Mouse (Mus musculus): Measurements from ENCODE around the gene Rbm38. TPM values are rescaled to one million over a fixed set of nuclear protein-coding genes. Genes with fewer than 3 reads are reported as not detected.

The Rbm38 gene
- polyA plus RNA-seq, 1 experiment from 2014 or later = 61.4 TPM

GRCm38 (mm10) chr2:173072948-173073347, 52.6 kb downstream of the Rbm38 start:
- no peak for ATAC-seq (ENCODE audit: low FRiP score, low read depth)
- H3K27ac ChIP-seq (replicated peaks) = no peak overlapping the region
- H3K4me1 ChIP-seq = no peaks in the 10 kb centered on the region
- H3K36me3 ChIP-seq = no peaks in the 10 kb centered on the region
- 88% methylated on average over 7 of the region's 7 CpGs for WGBS
- H3K27me3 ChIP-seq = no peaks in the 10 kb centered on the region
- no peak overlapping the region for H3K9ac ChIP-seq (replicated peaks)
- 0 out of 2 replicates have a peak, but pooled peaks cover 5% of the 10 kb centered on the region for H3K9me3 ChIP-seq
- no peak overlapping the region for H3K4me3 ChIP-seq
- no peak overlapping the region for H3K4me2 ChIP-seq (replicated peaks)

GRCm38 (mm10) chr2:173073666-173074065, 53.4 kb downstream of the Rbm38 start:
- no peak overlapping the region for H3K27ac ChIP-seq (replicated peaks)
- H3K36me3 ChIP-seq = no peaks in the 10 kb centered on the region
- 81% methylated on average over 5 of the region's 5 CpGs for WGBS

DNA sequence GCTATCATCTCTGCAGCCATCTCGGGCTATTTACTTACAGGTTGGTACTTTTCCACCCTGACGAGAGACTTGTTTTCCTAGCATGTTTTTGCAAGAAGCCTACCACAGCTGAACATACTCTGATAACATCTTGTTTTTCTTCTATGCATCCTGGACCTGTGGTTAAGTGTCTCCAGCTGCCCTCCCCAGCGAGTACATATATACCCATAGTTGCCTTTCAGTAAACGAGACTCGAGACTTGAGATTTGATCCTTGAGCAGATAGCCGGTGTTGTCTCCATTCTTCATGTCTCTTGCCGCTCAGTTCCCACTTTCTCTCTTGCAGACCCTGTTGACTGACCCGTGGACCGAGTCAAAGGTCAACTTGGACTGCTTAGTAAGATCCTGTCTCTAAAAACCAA, 56.6 kb downstream of the Rbm38 start:
- H3K9ac ChIP-seq (replicated peaks) = no peak overlapping the region
- H3K4me2 ChIP-seq (replicated peaks) = no peak overlapping the region
- H3K36me3 ChIP-seq = no peaks in the 10 kb centered on the region
- no peaks in the 10 kb centered on the region for H3K4me1 ChIP-seq
- no peak overlapping the region for H3K4me3 ChIP-seq
- 83% methylated on average over 9 of the region's 9 CpGs for WGBS
- no peak for ATAC-seq (ENCODE audit: low FRiP score, low read depth)
- peaks cover 13% of the 10 kb centered on the region for H3K27me3 ChIP-seq
- H3K27ac ChIP-seq (replicated peaks) = no peak overlapping the region
- no peaks in the 10 kb centered on the region for H3K9me3 ChIP-seq

More at GRCm38 (mm10) chr2:173073666-173074065, 53.4 kb downstream of the Rbm38 start:
- Histone ChIP-seq H3K4me3 (no peak overlapping the region), H3K27me3 (no peaks in the 10 kb centered on the region), H3K4me2 (replicated peaks) (no peak overlapping the region), H3K4me1 (no peaks in the 10 kb centered on the region), H3K9ac (replicated peaks) (no peak overlapping the region), H3K9me3 (0 out of 2 replicates have a peak, but pooled peaks cover under 1% of the 10 kb centered on the region)
- ATAC-seq (ENCODE audit: low FRiP score, low read depth) = no peak

GRCm38 (mm10) chr2:173079766-173080549, 59.7 kb downstream of the Rbm38 start:
- no peak overlapping the region for H3K9ac ChIP-seq (replicated peaks)
- peaks cover 19% of the 10 kb centered on the region for H3K27me3 ChIP-seq
- H3K4me1 ChIP-seq = 0 out of 2 replicates have a peak, but pooled peaks cover 3% of the 10 kb centered on the region
- no peak overlapping the region for H3K4me3 ChIP-seq
- no peaks in the 10 kb centered on the region for H3K36me3 ChIP-seq
- H3K27ac ChIP-seq (replicated peaks) = no peak overlapping the region
- H3K4me2 ChIP-seq (replicated peaks) = no peak overlapping the region
- no peak for ATAC-seq (ENCODE audit: low FRiP score, low read depth)
- 59% methylated on average over 10 of the region's 10 CpGs for WGBS
- H3K9me3 ChIP-seq = no peaks in the 10 kb centered on the region

DNA sequence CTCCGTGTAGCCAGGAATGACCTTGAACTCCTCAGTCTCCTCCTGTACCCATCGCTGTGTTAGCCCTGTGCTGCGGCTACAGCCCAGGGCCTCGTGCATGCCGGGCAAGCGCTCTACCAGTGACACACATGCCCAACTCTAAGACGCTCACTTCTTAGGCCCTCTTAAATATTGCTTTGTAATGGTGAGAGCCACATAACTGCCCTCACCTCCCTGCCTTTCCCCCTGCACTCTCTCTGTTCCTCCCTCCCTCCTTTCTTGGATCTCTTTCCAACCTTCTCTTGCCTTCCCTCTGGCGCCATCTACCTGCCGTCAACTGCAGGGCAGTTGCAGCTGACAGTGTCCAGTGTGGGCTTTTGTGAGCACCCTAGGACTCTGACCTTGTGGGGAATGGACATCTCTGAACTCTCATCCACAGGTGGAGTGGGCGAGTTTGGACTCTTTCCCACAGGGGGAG, 60.5 kb downstream of the Rbm38 start:
- peak; percentile 69 for ATAC-seq (ENCODE audit: low FRiP score, low read depth)
- H3K9ac ChIP-seq (replicated peaks) = no peak overlapping the region
- peaks cover 19% of the 10 kb centered on the region for H3K27me3 ChIP-seq
- H3K9me3 ChIP-seq = no peaks in the 10 kb centered on the region
- 0 out of 2 replicates have a peak, but pooled peaks cover 3% of the 10 kb centered on the region for H3K4me1 ChIP-seq
- H3K4me2 ChIP-seq (replicated peaks) = no peak overlapping the region
- no peak overlapping the region for H3K27ac ChIP-seq (replicated peaks)
- no peak overlapping the region for H3K4me3 ChIP-seq
- 31% methylated on average over 10 of the region's 10 CpGs for WGBS
- no peaks in the 10 kb centered on the region for H3K36me3 ChIP-seq

DNA sequence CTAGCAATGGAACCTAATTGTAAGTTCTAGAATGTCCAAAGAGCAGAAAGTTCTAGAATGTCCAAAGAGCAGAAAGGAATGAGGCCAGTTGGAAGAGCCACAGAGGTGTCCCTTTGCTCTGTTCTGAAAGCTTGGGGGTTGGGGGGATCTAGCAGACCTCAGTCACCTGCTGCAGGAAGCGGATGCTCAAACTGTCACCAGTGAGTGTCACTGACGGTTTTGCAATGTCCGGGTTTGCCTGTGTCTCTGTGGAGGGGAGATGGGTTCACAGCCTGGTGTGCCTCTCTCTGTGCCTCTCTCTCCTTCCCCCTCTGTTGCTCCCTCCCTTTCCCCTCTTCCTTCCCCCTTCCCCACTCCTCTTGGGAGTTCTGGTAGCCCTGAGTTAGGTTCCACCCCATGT, 62.4 kb downstream of the Rbm38 start:
- Histone ChIP-seq H3K27ac (replicated peaks) (no peak overlapping the region), H3K4me1 (0 out of 2 replicates have a peak, but pooled peaks cover 3% of the 10 kb centered on the region), H3K4me2 (replicated peaks) (no peak overlapping the region), H3K36me3 (no peaks in the 10 kb centered on the region), H3K4me3 (no peak overlapping the region), H3K9ac (replicated peaks) (no peak overlapping the region), H3K9me3 (no peaks in the 10 kb centered on the region), H3K27me3 (peaks cover 19% of the 10 kb centered on the region)
- 85% methylated on average over 3 of the region's 3 CpGs for WGBS
- ATAC-seq (ENCODE audit: low FRiP score, low read depth) = no peak

DNA sequence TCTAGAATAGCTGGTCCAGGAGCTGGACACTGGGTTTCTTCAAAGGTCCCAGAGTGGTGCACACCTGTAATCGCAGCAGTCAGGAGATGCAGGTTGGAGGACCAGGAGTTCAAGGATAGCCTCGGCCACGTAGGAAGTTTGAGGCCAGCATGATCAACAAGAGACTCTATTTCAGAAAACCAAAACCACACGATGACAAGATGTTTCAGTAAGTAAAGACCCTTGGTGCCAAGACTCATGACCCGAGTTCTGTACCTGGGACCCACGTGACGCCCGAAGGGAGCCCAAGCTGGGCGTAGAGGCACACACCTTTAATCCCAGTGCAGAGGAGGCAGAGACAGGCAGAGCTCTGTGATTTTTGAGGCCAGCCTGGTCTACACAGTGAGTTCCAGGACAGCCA, 62.8 kb downstream of the Rbm38 start:
- Histone ChIP-seq H3K9me3 (no peaks in the 10 kb centered on the region), H3K4me1 (0 out of 2 replicates have a peak, but pooled peaks cover 3% of the 10 kb centered on the region), H3K4me2 (replicated peaks) (no peak overlapping the region), H3K4me3 (no peak overlapping the region), H3K36me3 (no peaks in the 10 kb centered on the region), H3K9ac (replicated peaks) (no peak overlapping the region), H3K27ac (replicated peaks) (no peak overlapping the region), H3K27me3 (peaks cover 19% of the 10 kb centered on the region)
- 85% methylated on average over 9 of the region's 9 CpGs for WGBS
- ATAC-seq (ENCODE audit: low FRiP score, low read depth) = no peak

DNA sequence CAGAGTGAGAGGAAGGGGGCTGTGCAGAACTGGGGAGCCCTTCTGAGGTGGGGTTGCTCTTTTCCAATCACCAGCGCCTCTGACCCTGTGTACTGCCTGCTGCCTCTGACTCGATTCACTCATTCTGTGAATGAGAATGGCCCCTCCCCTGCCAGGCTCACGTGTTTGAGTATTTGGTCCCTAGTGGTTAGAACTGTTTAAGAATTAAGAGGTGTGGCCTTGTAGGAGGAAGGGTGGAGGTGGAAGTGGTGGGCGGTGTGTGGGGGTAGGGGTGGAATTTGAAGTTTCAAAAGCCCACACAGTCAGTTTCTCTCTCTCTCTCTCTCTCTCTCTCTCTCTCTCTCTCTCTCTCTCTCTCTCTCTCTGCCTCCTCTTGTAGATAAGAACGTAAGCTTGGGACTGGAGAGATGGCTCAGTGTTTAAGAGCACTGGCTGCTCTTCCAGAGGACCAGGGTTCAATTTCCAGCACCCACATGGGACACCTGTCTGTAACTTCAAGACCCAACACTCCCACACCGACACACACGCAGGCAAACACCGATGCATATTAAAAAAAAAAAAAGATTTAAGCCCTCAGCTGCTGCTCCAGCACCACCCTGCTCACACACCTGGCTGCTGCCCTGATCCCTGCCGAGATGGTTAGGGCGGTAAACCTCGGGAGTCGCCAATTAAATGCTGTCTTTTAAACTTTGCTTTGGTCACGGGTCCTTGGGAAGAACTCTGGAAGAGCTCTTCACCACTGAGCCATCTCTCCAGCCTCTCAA, 63.6 kb downstream of the Rbm38 start:
- ATAC-seq (ENCODE audit: low FRiP score, low read depth) = 0 out of 2 replicates have a peak, but pooled peaks have one; percentile 38
- Histone ChIP-seq H3K27me3 (peaks cover 19% of the 10 kb centered on the region), H3K9me3 (no peaks in the 10 kb centered on the region), H3K4me1 (0 out of 2 replicates have a peak, but pooled peaks cover 3% of the 10 kb centered on the region), H3K4me2 (replicated peaks) (no peak overlapping the region), H3K9ac (replicated peaks) (no peak overlapping the region), H3K4me3 (no peak overlapping the region), H3K36me3 (no peaks in the 10 kb centered on the region), H3K27ac (replicated peaks) (no peak overlapping the region)
- 23% methylated on average over 12 of the region's 13 CpGs for WGBS

Other genes with a start within 250 kb of the Rbm38 start
- gene Bmp7, start 80.2 kb upstream of the Rbm38 start, polyA plus RNA-seq (2016; fragmentation: Nextera tagmentation; extraction: Ambion mirVana) = 16.8 and 17.5 TPM in 2 replicates
- 0.59 and 0.82 TPM in 2 replicates for gene Spo11, start 42.8 kb upstream of the Rbm38 start, polyA plus RNA-seq (2016; fragmentation: Nextera tagmentation; extraction: Ambion mirVana)
- 122 and 126 TPM in 2 replicates for gene Rae1, start 20.4 kb upstream of the Rbm38 start, polyA plus RNA-seq (2016; fragmentation: Nextera tagmentation; extraction: Ambion mirVana)
- 0.07 TPM in 1 of 2 replicates, not detected in the other for gene Ctcfl, start 99.0 kb downstream of the Rbm38 start, polyA plus RNA-seq (2016; fragmentation: Nextera tagmentation; extraction: Ambion mirVana)
- not detected in 2 replicates for gene Pck1, start 132.6 kb downstream of the Rbm38 start, polyA plus RNA-seq (2016; fragmentation: Nextera tagmentation; extraction: Ambion mirVana)
- 0.63 and 0.80 TPM in 2 replicates for gene Zbp1, start 198.4 kb downstream of the Rbm38 start, polyA plus RNA-seq (2016; fragmentation: Nextera tagmentation; extraction: Ambion mirVana)